Mouse (Mus musculus): Measurements from ENCODE around the gene Tmem117.

DNA sequence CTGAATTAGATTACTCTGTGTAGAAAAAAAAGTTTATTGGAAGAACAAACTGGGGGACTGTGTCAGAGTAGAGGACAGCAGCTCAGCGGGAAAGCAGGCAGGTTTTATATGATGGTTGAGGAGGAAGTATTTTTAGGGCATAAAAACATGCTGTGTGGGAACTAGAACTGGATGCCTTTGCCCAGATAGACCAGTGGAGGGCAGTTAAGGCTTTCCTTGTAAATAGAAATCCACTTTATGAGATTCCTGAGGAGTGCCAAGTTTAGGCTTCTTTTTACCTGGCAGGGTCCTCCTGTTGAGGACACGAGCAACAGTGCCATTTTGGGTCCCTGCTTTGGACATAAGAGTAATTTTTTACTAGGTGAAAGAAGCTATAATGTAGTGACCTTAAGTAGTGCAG is 218.5 kb downstream of the Tmem117 start:
- TF ChIP-seq CTCF (IDR thresholded peaks at IDR 0.05; ENCODE audit: extremely low read depth, insufficient read depth, insufficient read length, insufficient replicate concordance) (no peak), POLR2A (IDR thresholded peaks at IDR 0.05; ENCODE audit: low read depth, low read length) (no peak)
